Mouse (Mus musculus) cerebellum, adult 2 months (tissue): ENCODE measurements around the gene Tspo2.

Source experiments
- CTCF ChIP-seq: fragments of 200-500 bp; IDR thresholded peaks from 2 replicates; pipeline ENCODE4 v1.5.1; 2011; ENCODE audit warnings: low read depth, mild to moderate bottlenecking, control low read depth, low read length, moderate library complexity, borderline replicate concordance; ENCODE audit not compliant: insufficient read depth
- POLR2A ChIP-seq: fragments of 200-500 bp; IDR thresholded peaks from 2 replicates; pipeline ENCODE4 v1.6.1; 2011; ENCODE audit warnings: low read length, control low read depth, borderline replicate concordance; ENCODE audit not compliant: insufficient read depth

DNA sequence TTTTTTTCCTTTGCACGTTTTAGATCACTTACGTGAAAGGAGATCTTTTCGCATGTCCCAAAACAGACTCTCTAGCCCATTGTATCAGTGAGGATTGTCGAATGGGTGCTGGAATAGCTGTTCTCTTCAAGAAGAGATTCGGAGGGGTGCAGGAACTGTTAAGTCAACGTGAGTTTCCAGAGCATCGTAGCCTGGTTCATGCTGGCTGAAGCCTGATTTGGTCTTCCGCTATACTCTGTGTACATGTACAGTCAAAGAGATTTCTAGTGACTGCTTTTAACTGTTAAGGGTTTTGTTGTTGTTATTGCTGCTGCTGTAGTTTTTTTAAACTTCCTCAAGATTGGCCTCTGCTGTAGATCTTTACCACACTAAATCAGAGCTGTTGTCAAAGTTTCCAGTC, 40.1 kb downstream of the Tspo2 start:
- no peak for TF ChIP-seq CTCF
- TF ChIP-seq POLR2A: no peak
